Mouse (Mus musculus) C2C12 (cell line): ENCODE measurements around the gene Mier3.

Experiments
- CEBPB ChIP-seq: IDR thresholded peaks from one replicate; pipeline ENCODE4 v1.6.1; 2011; ENCODE audit warnings: low read depth, mild to moderate bottlenecking, control low read depth, moderate library complexity
- CTCF ChIP-seq: IDR thresholded peaks from one replicate; pipeline ENCODE4 v1.5.1; 2011; ENCODE audit not compliant: control insufficient read depth, insufficient read depth, insufficient read length
- MYOD1 ChIP-seq: IDR thresholded peaks from one replicate; pipeline ENCODE4 v1.6.1; 2011; ENCODE audit warnings: low read depth; ENCODE audit not compliant: control insufficient read depth, insufficient read length

GRCm38 (mm10) chr13:111659430-111659829 lies 21.3 kb upstream of the Mier3 start:
- TF ChIP-seq CTCF (no peak), CEBPB (no peak), MYOD1 (no peak)
